Mouse (Mus musculus) urinary bladder, postnatal 36 days (tissue): ENCODE measurements around the gene H2-M5.
"Not testable (repeated sequence)": the region's sequence is repeated elsewhere in the genome, so short reads cannot be mapped to it uniquely, and the experiment has no call there.

ENCODE experiments used
- DNase-seq, 2 experiments: peaks; one replicate each; pipeline ENCODE4 v3.0.0; 2022; ENCODE audit warnings: low spot score in 2 of 2, mixed read lengths in 1 of 2

H2-M5 gene

GRCm38 (mm10) chr17:36989437-36989836 lies at the start of gene H2-M5:
H2-M5 (minus strand) TSS chr17:36989537.
- no peak for DNase-seq

- no peak for DNase-seq
Measured at GRCm38 (mm10) chr17:37029162-37029561, 39.8 kb upstream of the H2-M5 start.

- DNase-seq = peak; percentile 85
Measured at GRCm38 (mm10) chr17:37028683-37029120, 39.4 kb upstream of the H2-M5 start.

GRCm38 (mm10) chr17:37028212-37028611 lies 38.9 kb upstream of the H2-M5 start:
- no peak for DNase-seq

- DNase-seq = no peak
Measured at GRCm38 (mm10) chr17:37027486-37027885, 38.1 kb upstream of the H2-M5 start.

- no peak for DNase-seq
Measured at GRCm38 (mm10) chr17:37026425-37026824, 37.1 kb upstream of the H2-M5 start.

GRCm38 (mm10) chr17:37022628-37023576 lies 33.6 kb upstream of the H2-M5 start, which contains the start of gene Mog:
Mog (minus strand) TSS chr17:37023398.
- DNase-seq = no peak

- DNase-seq = not testable (repeated sequence)
Measured at GRCm38 (mm10) chr17:37019242-37019641, 29.9 kb upstream of the H2-M5 start.

GRCm38 (mm10) chr17:37018328-37018727 lies 29.0 kb upstream of the H2-M5 start:
- DNase-seq = no peak

- DNase-seq = no peak
Measured at GRCm38 (mm10) chr17:37016333-37016732, 27.0 kb upstream of the H2-M5 start.

GRCm38 (mm10) chr17:37012141-37012540 lies 22.8 kb upstream of the H2-M5 start:
- no peak for DNase-seq

- DNase-seq = no peak
Measured at GRCm38 (mm10) chr17:37011719-37012118, 22.4 kb upstream of the H2-M5 start.

- no peak for DNase-seq
Measured at GRCm38 (mm10) chr17:37009460-37010042, 20.2 kb upstream of the H2-M5 start.

- DNase-seq = no peak
Measured at GRCm38 (mm10) chr17:37008161-37008560, 18.8 kb upstream of the H2-M5 start.

- no peak for DNase-seq
Measured at GRCm38 (mm10) chr17:37003366-37003765, 14.0 kb upstream of the H2-M5 start.

- DNase-seq = peak; percentile 46 to 53
Measured at GRCm38 (mm10) chr17:37002364-37003330, 13.3 kb upstream of the H2-M5 start.

GRCm38 (mm10) chr17:37000863-37001262 lies 11.5 kb upstream of the H2-M5 start, which contains the start of gene Zfp57:
Zfp57 (plus strand) TSS chr17:37001163.
- DNase-seq = no peak

- no peak for DNase-seq
Measured at GRCm38 (mm10) chr17:36998477-36998876, 9.1 kb upstream of the H2-M5 start.

GRCm38 (mm10) chr17:36997033-36997735 lies 7.8 kb upstream of the H2-M5 start:
- DNase-seq = peak; percentile 55 to 75

GRCm38 (mm10) chr17:36995448-36995847 lies 6.1 kb upstream of the H2-M5 start:
- no peak for DNase-seq

GRCm38 (mm10) chr17:36994528-36994927 lies 5.2 kb upstream of the H2-M5 start:
- no peak for DNase-seq
